Mouse (Mus musculus): ENCODE measurements around the gene Myo1a. TPM values are rescaled to one million over a fixed set of nuclear protein-coding genes. Genes with fewer than 3 reads are reported as not detected.
A peak's percentile ranks its signal among the peaks of the same experiment; 100 is the strongest.
"Not testable (repeated sequence)": the region's sequence is repeated elsewhere in the genome, so short reads cannot be mapped to it uniquely, and the experiment has no call there.

Myo1a gene
- total RNA-seq (2015; ENCODE audit: low replicate concordance) (0.84 TPM in 1 of 2 replicates, not detected in the other), total RNA-seq (2017; ENCODE audit: low replicate concordance) (2.3 and 3.5 TPM in 2 replicates)

DNA sequence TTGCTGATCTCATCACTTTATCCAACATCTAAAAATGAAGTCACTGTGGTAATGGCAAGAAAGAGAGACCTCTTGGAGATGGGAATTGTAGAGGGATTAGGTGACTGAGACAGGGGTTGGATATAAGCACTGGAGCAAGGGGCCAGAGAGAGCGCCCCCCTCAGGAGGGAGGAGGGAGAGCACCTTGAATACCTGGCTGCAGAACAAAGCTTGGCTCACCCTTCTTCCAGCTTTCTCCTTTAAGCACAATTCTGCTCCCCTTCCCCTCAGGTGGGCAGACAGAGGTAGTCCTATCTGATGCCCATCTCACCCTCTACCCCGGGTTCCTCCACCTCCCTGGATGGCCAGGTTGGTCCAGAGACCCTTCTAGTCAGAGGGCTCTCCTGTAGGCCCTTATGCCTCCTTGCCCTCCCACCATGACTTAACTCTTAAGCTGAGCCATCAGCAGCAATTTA is at the start of gene Myo1a:
Myo1a (plus strand) TSS at position 405 of the 455 bp plus-strand sequence.
- ATAC-seq (replicated peaks; ENCODE audit: low FRiP score, poor library complexity, severe bottlenecking): no peak

DNA sequence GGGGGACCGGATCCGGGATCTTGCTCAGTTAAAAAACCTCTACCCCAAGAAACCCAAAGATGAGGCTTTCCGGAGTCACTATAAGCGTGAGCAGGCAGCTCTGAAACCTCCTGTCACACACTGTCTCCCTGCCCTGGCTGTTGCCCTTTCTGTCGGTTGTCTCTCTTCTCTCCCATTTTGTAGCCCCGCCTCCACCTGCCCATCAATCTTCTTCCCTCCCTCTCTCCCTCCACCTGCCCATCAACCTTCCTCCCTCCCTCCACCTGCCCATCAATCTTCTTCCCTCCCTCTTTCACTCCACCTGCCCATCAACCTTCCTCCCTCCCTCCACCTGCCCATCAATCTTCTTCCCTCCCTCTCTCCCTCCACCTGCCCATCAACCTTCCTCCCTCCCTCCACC is 47.4 kb upstream of the Myo1a start:
- ATAC-seq (replicated peaks; ENCODE audit: low FRiP score, poor library complexity, severe bottlenecking): not testable (repeated sequence)

DNA sequence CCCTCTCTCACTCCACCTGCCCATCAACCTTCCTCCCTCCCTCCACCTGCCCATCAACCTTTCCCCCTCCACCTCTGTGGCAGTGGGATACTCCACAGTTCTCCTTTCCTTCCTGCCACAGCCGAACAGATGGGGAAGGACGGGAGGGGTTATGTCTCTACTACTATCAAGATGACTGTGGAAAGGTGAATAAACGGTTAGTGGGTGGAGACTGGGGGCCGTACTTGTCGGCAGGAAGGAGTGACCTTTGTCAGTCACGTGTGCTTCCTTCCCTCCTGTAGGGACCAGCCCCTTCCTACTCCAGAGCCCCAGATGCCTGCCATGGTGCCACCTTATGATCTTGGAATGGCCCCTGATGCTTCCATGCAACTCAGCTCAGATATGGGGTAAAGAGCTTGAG is 46.9 kb upstream of the Myo1a start:
- no peak for ATAC-seq (replicated peaks; ENCODE audit: low FRiP score, poor library complexity, severe bottlenecking)

DNA sequence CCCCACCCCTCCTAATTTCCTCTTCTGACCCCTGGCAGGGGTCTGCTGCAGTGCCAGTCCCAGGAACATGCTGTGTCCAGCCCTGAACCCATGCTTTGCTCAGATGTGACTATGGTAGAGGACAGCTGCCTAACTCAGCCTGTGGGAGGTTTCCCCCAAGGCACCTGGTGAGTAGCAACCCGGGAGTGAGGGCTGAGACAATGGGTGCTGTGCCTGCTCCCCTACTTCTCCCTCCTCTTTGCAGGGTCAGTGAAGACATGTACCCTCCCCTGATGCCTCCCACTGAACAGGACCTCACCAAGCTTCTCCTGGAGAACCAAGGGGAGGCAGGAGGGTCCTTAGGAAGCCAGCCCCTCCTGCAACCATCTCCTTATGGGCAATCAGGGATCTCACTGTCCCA is 45.4 kb upstream of the Myo1a start:
- ATAC-seq (replicated peaks; ENCODE audit: low FRiP score, poor library complexity, severe bottlenecking): no peak

DNA sequence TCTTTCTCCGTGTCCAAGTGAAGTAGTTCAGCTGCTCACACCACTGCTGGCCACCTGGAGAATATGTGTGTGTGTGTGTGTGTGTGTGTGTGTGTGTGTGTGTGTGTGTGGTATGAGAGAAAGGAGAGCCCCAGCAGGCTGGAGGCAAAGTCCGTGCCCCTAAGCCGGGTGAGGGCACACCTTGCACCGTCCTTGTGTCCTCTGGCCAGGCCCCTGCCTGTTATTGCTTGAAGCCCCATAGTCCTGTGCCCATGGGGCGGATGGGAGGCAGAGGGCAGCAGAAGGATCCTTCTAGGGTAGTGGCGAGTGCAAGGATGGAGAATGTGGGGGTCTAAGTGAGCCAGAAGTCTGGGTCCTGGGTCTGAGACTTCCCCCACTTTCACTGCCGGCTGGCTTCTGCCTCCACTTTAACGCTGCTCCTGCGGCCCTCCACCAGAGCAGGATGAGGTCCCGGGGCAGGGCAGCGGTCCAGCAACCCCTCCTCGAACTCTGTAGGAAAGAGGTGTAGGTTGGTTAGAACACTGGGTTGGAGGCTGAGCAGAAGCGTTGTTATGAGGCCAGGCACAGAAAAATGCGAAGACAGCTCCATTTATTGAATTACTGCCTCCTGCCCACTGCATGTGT is 43.6 kb upstream of the Myo1a start:
- no peak for ATAC-seq (replicated peaks; ENCODE audit: low FRiP score, poor library complexity, severe bottlenecking)

DNA sequence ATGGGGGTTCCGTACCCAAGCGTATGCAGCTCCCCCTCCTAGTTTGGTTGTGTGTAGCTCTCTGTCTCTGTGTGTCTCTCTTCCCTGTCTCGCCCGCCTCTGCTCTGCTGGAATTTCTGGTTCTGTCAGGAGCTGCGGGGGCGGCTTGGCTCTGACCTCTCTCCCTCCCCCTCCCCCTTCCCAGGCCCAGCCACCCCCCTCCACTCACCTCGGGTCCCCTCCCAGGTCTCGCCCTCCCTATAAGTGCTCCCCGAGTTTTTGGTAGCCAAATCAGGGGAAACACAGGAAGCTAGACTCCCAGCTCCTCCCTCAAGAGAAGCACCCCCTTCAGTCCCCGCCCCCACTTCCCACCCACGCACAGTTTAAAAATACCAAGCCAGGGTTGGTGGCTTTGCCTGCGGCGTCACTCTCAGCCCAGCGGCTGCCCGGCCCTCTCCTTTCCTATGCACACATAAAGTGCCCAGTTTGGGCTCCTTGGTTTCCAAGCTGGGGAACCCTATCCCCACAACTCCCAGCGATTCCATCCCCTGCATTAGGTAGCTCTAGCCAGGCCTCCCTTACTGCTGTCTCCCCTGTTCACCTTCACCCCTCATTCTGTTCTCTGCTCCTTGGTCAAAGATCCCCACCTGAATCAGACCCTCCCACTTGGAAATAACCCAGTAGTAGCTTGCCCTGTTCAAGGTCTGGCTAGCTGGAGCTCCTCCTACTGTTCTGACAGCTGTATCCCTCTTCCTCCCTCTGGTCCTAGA is 42.9 kb upstream of the Myo1a start:
- ATAC-seq (replicated peaks; ENCODE audit: low FRiP score, poor library complexity, severe bottlenecking): no peak

DNA sequence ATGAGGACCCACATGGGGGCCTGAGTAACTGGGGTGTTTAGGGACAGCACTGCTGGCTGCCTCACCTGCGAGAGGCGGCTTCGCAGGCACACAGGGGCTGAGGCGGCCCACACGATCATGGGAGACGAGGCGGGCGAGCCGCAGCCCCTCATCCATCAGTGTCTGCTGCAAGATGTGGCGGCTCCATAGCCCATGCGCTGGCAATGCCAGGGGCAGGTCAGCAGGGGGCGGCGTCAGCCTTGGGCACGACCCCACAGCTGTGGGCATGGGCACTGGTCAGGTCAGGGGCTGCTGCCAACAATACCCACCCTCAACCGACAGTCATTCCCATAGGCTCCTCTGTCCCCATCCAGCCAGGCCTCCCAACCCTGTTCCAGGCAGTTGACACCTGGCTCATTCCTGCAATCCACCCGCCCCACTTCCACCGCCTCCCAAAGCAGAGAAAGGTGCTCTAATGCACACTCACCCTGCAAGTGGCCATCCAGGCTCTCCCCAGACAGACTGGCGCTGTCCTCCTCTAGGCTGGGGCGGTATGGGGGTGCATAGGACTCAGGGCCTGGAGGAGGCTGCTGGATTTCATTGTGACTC is 42.2 kb upstream of the Myo1a start:
- ATAC-seq (replicated peaks; ENCODE audit: low FRiP score, poor library complexity, severe bottlenecking): 0 out of 2 replicates have a peak, but pooled peaks have one; percentile 33

DNA sequence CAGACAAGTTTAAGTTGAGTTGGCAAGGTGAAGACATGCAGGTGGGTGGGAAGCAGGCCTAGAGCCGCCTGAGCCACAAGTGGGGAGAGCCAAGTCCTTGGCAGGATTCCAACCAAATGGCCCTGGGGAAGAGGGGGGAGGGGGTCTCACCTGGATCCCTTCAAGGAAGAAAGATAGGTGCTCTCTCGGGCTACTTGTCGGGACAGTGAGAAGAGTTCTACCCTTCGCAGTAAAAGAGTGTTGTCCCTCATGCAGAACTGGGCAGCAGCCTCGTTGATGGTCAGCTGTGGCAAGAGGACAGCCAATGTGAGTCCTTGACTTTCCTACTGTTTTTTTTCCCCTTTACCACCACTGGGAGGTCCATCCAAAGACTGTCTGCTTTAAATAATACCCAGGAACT is 41.4 kb upstream of the Myo1a start:
- ATAC-seq (replicated peaks; ENCODE audit: low FRiP score, poor library complexity, severe bottlenecking): no peak

DNA sequence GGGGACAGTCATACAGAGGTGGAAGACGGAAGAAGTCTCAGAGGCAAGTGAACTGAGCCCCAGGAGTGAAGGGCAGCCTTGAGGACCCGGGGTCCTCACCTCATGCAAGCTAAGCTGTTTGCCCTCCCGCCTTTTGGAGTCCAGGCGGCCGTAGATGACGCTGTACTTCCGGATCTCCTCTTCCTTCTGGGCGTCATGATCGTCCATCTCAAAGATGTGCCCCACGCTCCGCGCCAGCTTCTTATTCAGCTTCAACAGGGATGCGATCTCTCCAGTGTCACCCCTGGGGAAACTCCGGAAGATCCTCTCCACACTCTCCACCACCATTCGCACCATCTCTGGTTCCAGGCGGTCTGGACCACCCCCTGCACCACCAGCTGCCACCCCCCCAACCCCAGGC is 40.8 kb upstream of the Myo1a start:
- ATAC-seq (replicated peaks; ENCODE audit: low FRiP score, poor library complexity, severe bottlenecking): no peak

DNA sequence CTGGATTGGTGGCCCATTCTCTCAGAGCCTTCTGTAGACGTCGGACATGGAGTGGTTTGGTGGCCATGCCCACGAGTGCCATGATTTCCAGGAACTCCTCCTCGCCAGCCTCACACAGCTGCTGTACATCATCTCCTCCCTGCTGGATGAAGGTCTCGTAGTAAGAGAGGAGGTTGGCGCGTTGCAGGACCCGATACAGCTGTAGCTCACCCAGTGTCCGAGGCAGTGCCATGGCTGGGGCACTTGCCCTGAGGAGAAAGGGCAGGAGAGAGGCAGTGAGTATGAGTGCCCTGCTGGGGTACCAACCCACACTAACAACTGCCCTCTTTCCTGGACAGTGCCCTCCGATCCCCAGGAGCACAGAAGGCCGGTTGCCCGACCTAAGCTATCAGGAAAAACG is 40.1 kb upstream of the Myo1a start:
- ATAC-seq (replicated peaks; ENCODE audit: low FRiP score, poor library complexity, severe bottlenecking): no peak

DNA sequence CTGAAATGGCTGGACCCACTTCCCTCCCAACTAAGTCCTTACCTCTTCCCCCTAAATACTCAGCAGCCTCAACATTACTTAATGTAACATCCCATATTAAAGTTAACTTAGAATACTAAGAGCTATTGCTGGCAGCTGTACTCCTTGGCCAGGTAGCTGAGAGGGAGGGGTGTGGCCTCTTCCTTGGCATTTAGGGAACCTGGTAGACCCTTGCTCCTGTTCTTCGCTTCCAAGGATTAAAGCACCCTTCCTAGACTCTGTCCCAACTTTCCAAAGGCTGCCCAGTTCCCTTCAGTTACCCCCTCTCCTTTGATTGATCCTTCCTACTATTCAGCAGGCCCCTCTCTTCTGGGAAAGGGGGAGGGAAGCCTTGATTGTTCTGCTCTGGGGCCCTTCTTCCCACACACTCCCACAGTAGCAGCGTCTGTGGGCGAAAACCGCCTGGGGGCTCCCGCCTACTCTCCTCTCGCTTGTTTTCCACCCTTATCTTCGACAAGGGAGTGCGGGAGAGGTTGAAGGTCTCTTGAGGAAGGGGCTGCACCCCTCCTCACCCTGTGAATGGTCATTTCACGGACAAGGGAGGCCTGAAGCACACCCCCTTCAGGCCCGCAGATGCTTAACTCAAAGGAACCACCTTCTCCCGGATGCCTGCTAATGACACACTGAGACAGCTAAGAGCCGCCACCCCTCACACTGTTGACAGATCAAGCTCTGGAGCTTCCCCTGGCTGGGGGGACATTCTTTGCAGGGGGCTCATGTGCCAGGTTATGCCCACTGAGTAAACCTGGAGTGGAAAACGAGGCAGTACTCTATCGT is 39.4 kb upstream of the Myo1a start:
- no peak for ATAC-seq (replicated peaks; ENCODE audit: low FRiP score, poor library complexity, severe bottlenecking)

DNA sequence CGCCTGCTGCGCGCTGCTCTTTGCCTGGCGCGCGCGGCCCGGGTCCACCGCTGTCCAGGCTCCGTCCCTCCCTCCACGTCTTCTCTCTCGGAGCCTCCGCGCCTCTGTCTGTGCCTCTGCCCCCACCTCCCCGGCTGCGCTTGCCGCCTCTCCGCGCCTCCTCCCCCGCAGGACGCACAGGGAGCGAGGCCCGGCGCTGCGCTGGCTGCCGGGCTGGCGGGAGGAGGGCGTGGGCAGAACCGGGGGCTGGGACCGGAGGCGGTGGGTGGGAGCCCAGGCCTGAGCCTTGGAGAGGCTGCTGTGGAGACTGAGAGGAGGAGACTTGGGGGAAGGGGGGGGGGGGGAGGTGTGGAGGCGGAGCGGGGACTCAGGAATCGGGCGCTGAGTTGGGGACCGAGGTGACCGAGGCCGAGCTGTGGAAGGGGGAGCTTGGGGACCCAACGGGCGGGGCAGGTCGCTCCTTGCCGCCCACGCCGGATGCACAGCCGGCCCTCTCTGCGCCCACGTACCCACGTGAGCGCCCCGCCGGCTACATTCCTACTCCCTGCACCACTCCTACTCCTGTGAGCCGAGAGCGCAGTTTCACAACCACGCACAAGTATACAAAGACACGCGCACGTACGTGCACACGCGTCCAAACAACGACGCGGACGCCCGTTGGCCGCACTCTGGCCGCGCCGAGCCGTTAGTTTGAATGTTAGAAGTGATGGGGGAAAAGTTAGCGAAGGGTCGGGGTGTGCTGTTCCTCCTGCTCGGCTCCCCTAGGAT is 38.3 kb upstream of the Myo1a start, which contains the start of gene Nemp1:
Nemp1 (plus strand) TSS at position 401 of the 768 bp plus-strand sequence.
- no peak for ATAC-seq (replicated peaks; ENCODE audit: low FRiP score, poor library complexity, severe bottlenecking)

DNA sequence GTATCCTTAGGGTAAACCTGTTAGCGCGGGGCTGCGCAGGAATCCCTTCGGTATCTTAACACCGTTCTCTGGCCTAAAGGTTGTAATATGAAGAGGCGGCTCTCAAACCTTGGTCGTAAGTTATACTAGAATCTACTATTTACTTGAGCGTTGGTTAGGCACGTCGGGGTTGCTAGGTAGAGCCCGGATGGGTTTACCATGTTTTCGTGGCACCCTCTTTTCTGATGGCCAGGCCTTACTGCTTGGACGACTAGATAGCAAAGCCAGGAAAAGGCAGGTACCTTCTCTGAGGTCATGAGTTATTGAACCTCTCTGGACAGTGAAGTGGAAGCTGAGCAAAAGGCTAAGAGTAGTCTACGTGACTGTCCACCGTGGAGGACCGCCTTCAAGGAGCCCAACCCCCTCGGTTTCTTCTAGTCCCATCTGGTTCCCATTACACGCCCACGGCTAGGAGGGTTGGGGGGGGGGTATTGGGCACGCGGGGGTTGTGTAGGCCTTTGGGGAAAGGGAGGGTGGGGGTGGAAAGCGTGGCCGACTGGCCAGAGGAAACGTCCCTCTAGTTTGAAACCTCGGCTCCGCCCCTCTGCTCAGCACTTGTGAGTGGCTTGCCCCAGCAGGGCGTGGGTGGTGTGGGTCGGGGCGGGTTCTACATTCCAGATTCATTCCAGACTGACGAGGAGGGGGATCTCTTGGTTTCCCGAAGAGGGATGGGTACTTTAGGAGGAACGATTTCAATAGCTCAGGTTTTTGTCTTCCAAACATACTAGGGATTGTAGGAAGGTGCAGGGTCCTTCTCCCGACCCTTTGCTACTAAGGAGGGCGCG is 37.5 kb upstream of the Myo1a start:
- ATAC-seq (replicated peaks; ENCODE audit: low FRiP score, poor library complexity, severe bottlenecking): no peak

DNA sequence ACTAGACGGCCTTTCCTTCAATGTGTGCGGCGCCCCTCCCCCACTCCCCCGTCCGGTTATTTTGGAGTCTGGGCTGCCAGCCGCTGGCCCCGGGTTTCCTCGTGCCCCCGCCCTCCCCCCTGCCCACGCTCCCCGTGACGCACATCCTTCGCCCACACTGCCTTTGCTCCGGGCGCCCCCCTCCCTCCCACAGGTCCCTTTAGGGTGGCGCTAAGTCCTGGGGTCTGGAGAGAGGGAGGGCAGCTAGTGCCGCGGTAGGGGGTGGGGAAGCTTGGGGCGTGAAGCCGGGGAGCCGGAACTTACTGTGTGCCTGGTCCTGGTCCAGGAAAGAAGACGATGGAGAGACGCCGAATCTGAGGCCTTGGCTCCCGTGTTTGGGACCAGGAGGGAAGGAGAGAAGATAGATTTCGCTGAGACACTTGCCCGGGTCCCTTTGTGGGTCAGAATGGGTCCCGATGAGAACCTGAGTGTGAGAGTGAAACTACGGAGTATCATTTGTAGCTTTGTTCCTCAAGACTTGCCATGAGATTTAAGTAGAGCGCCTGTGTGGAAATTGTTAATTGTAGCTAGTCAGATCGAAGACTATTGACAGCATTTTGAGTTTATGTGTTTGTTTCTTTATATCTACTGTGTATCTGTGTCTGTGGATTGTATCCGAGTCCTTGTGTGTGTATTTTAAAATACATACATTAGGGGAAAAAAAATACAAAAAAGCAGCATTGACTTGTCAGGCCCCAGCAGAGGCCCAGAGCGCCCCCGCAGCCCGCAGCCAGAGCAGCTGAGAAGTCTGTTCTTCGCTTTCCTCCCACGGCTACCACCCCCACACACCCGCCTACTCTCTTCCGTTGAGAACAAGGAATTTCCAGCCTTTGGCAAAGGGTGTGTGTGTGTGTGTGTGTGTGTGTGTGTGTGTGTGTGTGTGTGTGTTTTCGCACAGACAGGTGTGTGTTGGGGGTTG is 36.6 kb upstream of the Myo1a start, which contains the start of gene Nab2:
Nab2 (minus strand) TSS at position 476 of the 958 bp plus-strand sequence.
- no peak for ATAC-seq (replicated peaks; ENCODE audit: low FRiP score, poor library complexity, severe bottlenecking)

DNA sequence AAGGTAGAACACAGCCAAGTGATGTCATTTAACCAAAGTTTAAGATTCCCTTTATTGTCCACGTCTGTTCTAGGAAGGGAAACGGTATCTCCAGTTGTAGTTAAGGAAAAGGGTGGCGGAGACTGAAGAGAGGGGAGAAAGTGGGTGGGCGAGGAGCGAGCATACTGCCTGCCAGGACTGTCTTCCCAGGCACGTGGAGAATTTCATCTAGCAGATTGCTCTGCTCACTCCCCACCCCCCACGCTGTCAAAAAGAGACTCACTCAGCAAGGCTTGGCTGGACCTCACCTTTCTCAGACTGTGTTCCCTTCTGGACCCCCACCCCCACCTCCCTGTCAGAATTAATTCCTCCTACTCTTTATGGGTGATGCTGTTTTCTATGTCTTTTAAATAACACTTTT is 35.8 kb upstream of the Myo1a start:
- no peak for ATAC-seq (replicated peaks; ENCODE audit: low FRiP score, poor library complexity, severe bottlenecking)

DNA sequence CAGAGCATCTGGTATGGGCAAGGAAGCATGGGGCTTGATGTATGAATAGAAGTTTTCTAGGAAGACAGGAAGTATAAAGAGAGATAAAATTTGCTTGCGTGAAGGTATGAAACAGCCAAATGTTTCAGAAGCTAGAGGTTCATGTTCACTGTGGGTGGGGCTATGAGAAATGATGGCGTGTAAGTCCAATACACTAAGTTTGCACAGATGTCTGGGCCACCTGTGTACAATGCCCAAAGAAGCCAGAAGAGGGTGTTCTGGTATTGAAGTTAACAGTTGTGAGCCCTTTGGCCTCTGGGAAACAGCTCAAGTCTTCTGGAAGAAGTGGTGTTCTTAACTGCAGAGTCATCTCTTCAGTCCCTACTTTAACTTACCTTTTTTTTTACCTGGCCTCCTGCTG is 34.8 kb upstream of the Myo1a start:
- ATAC-seq (replicated peaks; ENCODE audit: low FRiP score, poor library complexity, severe bottlenecking): no peak

DNA sequence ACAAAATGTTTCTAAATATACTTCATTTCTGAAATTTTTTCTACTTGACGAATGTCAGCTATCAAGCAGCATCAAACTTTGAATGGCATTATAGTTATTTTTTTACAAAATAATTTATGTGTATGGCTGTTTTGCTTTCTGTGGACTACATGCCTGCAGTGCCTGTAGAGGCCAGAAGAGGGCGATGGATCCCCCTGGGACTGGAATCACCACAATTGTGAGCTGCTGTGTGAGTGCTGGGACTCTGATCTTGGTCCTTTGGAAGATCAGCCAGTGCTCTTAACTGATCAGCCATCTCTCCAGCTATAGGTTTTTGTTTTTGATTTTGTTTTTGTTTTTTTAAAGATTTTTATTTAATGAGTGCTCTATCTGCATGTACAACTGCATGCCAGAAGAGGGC is 33.7 kb upstream of the Myo1a start:
- no peak for ATAC-seq (replicated peaks; ENCODE audit: low FRiP score, poor library complexity, severe bottlenecking)

All from erythroid progenitor cell, adult 5-6 weeks (primary cell).